18 mouse cellular contexts compared by ENCODE assay signal in genomic region chr1:171349210-171349609, GRCm38 (mm10). TPM values are rescaled to one million over a fixed set of nuclear protein-coding genes. Genes with fewer than 3 reads are reported as not detected.
DNase-seq lines count a peak whose midpoint lies in the region; ATAC-seq and TF ChIP-seq lines count a peak whose summit lies in the region.
"Had no signal": no experiment of that assay in that cellular context is flagged by ENCODE, and none has a peak within 500 bp of the region (broad histone marks: within the 10 kb centered on the region; RNA-seq: fewer than 3 reads in every experiment).

No protein-coding gene starts in this region.

- no peak overlapping the region for H3K4me3 ChIP-seq in limb, embryonic 13.5 days
- H3K4me3 ChIP-seq in limb, embryonic 10.5 days, result no peak overlapping the region
- no peak overlapping the region for H3K4me3 ChIP-seq in kidney, adult 2 months (ENCODE audit: insufficient read depth, low read depth, low read length)
- H3K4me3 ChIP-seq: embryonic facial prominence, embryonic 12.5 days; forebrain, embryonic 15.5 days; heart, embryonic 13.5 days; hindbrain, embryonic 15.5 days had no signal

- peaks cover 6% of the 10 kb centered on the region; the same call in 1 of the 2 replicates for H3K36me3 ChIP-seq in limb, embryonic 13.5 days
- peaks cover 22% of the 10 kb centered on the region for H3K36me3 ChIP-seq in limb, embryonic 10.5 days
- no peaks in the 10 kb centered on the region for H3K36me3 ChIP-seq in kidney, adult 2 months (ENCODE audit: control insufficient read depth, insufficient read depth, low read length)
- H3K36me3 ChIP-seq: embryonic facial prominence, embryonic 12.5 days; forebrain, embryonic 15.5 days; hindbrain, embryonic 15.5 days had no signal

- H3K4me2 ChIP-seq in limb, embryonic 13.5 days (replicated peaks), result no peak overlapping the region
- H3K4me2 ChIP-seq: embryonic facial prominence, embryonic 12.5 days; forebrain, embryonic 15.5 days; heart, embryonic 13.5 days; hindbrain, embryonic 15.5 days had no signal

- no peak for ATAC-seq in limb, embryonic 13.5 days (ENCODE audit: low FRiP score, low read depth)
- ATAC-seq: forebrain, embryonic 15.5 days; intestine, embryonic 16.5 days had no signal

- TF ChIP-seq CTCF in kidney, adult 2 months (conservative IDR thresholded peaks at IDR 0.05; ENCODE audit: insufficient read depth, insufficient read length, low read depth, low read length), result no peak

- 0 out of 2 replicates have a peak overlapping the region, but pooled peaks have one; percentile 3 for H3K9ac ChIP-seq in limb, embryonic 13.5 days
- H3K9ac ChIP-seq: embryonic facial prominence, embryonic 12.5 days; forebrain, embryonic 15.5 days; heart, embryonic 13.5 days; hindbrain, embryonic 15.5 days had no signal

- peaks cover 6% of the 10 kb centered on the region for H3K9me3 ChIP-seq in limb, embryonic 13.5 days
- H3K9me3 ChIP-seq in limb, embryonic 10.5 days (replicated peaks), result peaks cover 5% of the 10 kb centered on the region; the same call in 1 of the 2 replicates
- H3K9me3 ChIP-seq: hindbrain, embryonic 15.5 days had no signal

- H3K27ac ChIP-seq in limb, embryonic 13.5 days, result no peak overlapping the region
- H3K27ac ChIP-seq in limb, embryonic 10.5 days, result no peak overlapping the region
- H3K27ac ChIP-seq in kidney, adult 2 months (ENCODE audit: insufficient read depth, low read depth, low read length), result no peak overlapping the region
- H3K27ac ChIP-seq: embryonic facial prominence, embryonic 12.5 days; forebrain, embryonic 15.5 days; heart, embryonic 13.5 days; hindbrain, embryonic 15.5 days had no signal

- peaks cover 20% of the 10 kb centered on the region for H3K4me1 ChIP-seq in limb, embryonic 13.5 days
- peaks cover 16% of the 10 kb centered on the region for H3K4me1 ChIP-seq in limb, embryonic 10.5 days
- peaks cover 11% of the 10 kb centered on the region; the same call in 1 of the 2 replicates for H3K4me1 ChIP-seq in kidney, adult 2 months (ENCODE audit: control insufficient read depth, insufficient read depth, low read length)

- peak; percentile 52 for DNase-seq in adrenal gland, adult 2 months
- no peak for DNase-seq in adrenal gland, adult 8-10 months
- no peak for DNase-seq in limb, embryonic 10.5 days (ENCODE audit: low spot score)
- peak; percentile 74 for DNase-seq in NIH3T3 (ENCODE audit: low read depth)
- no peak for DNase-seq in spleen, adult 12 weeks (ENCODE audit: low spot score)
- DNase-seq in kidney, adult 2 months, result no peak
- no peak for DNase-seq in urinary bladder, postnatal 4 days (ENCODE audit: low spot score in 2 of 2)
- DNase-seq: cerebellum, adult 11-12 months; cerebellum, adult 9-10 months; heart, adult 11 months; heart, postnatal 36 days had no signal

- no peaks in the 10 kb centered on the region for H3K27me3 ChIP-seq in limb, embryonic 13.5 days
- no peaks in the 10 kb centered on the region for H3K27me3 ChIP-seq in limb, embryonic 10.5 days (ENCODE audit: low read depth, poor library complexity, severe bottlenecking)
- no peaks in the 10 kb centered on the region for H3K27me3 ChIP-seq in kidney, adult 2 months (replicated peaks; ENCODE audit: control insufficient read depth, insufficient read depth, low read length)
- H3K27me3 ChIP-seq: embryonic facial prominence, embryonic 12.5 days; forebrain, embryonic 15.5 days; heart, embryonic 13.5 days; hindbrain, embryonic 15.5 days had no signal

- TF ChIP-seq POLR2A in kidney, adult 2 months (IDR thresholded peaks at IDR 0.05; ENCODE audit: low read depth, low read length), result no peak

- WGBS in limb, embryonic 13.5 days, result 91% methylated on average over 2 of the region's 2 CpGs
- WGBS in limb, embryonic 10.5 days, result 95% methylated on average over 2 of the region's 2 CpGs
- 60% methylated on average over 2 of the region's 2 CpGs for WGBS in kidney, adult 2 months

RNA-seq across cellular contexts. Expression of gene Pfdn2, which starts 3.7 kb away (rescaled TPM):
- total RNA-seq in adrenal gland, adult 2 months (2021), result 100 to 1,000 TPM; 154 TPM
- 3.5 and 4.0 TPM in 2 replicates for polyA plus RNA-seq in adrenal gland, adult 2 months (2012; rRNA removed)
- total RNA-seq in adrenal gland, adult 8-10 months (2022), result 100 to 1,000 TPM in 2 of 4 experiments, 10 to 100 TPM in 2; 76.7 to 184 (median 115) TPM
- polyA plus RNA-seq in limb, embryonic 13.5 days (2015; fragmentation: Nextera tagmentation; extraction: Ambion mirVana), result 120 and 128 TPM in 2 replicates
- 149 TPM in 2 replicates for polyA plus RNA-seq in limb, embryonic 10.5 days (2016; fragmentation: Nextera tagmentation; extraction: Ambion mirVana)
- polyA plus RNA-seq in kidney, adult 2 months (2012; rRNA removed), result 17.1 and 37.0 TPM in 2 replicates

RNA-seq across cellular contexts. Expression of gene Nit1, which starts 3.8 kb away (rescaled TPM):
- total RNA-seq in adrenal gland, adult 2 months (2021), result 10 to 100 TPM; 82.6 to 92.9 TPM
- polyA plus RNA-seq in adrenal gland, adult 2 months (2012; rRNA removed), result 70.1 and 74.7 TPM in 2 replicates
- total RNA-seq in adrenal gland, adult 8-10 months (2022), result 100 to 1,000 TPM in 1 of 4 experiments, 10 to 100 TPM in 3; 81.4 to 103 (median 89.6) TPM
- 43.5 and 43.9 TPM in 2 replicates for polyA plus RNA-seq in limb, embryonic 13.5 days (2015; fragmentation: Nextera tagmentation; extraction: Ambion mirVana)
- polyA plus RNA-seq in limb, embryonic 10.5 days (2016; fragmentation: Nextera tagmentation; extraction: Ambion mirVana), result 32.8 and 36.3 TPM in 2 replicates
- 207 and 209 TPM in 2 replicates for polyA plus RNA-seq in kidney, adult 2 months (2012; rRNA removed)

RNA-seq across cellular contexts. Expression of gene Klhdc9, which starts 11.4 kb away (rescaled TPM):
- total RNA-seq in adrenal gland, adult 2 months (2021), result 1 to 10 TPM; 1.1 to 3.8 TPM
- polyA plus RNA-seq in adrenal gland, adult 2 months (2012; rRNA removed), result 3.3 and 4.3 TPM in 2 replicates
- 10 to 100 TPM in 1 of 4 experiments, 1 to 10 TPM in 3; 1.7 to 13.1 (median 6.2) TPM for total RNA-seq in adrenal gland, adult 8-10 months (2022)
- 2.2 and 2.3 TPM in 2 replicates for polyA plus RNA-seq in limb, embryonic 13.5 days (2015; fragmentation: Nextera tagmentation; extraction: Ambion mirVana)
- polyA plus RNA-seq in limb, embryonic 10.5 days (2016; fragmentation: Nextera tagmentation; extraction: Ambion mirVana), result 1.6 and 2.4 TPM in 2 replicates
- 6.9 and 7.1 TPM in 2 replicates for polyA plus RNA-seq in kidney, adult 2 months (2012; rRNA removed)
- total RNA-seq: gastrocnemius, postnatal 36 days; heart, postnatal 36 days had no signal

RNA-seq across cellular contexts. Expression of gene Dedd, which starts 20.3 kb away (rescaled TPM):
- total RNA-seq in adrenal gland, adult 2 months (2021), result 10 to 100 TPM; 31.7 to 33.5 TPM
- 19.9 and 20.0 TPM in 2 replicates for polyA plus RNA-seq in adrenal gland, adult 2 months (2012; rRNA removed)
- total RNA-seq in adrenal gland, adult 8-10 months (2022), result 10 to 100 TPM; 31.0 to 45.9 (median 36.7) TPM
- 61.1 and 66.2 TPM in 2 replicates for polyA plus RNA-seq in limb, embryonic 13.5 days (2015; fragmentation: Nextera tagmentation; extraction: Ambion mirVana)
- 44.3 and 50.5 TPM in 2 replicates for polyA plus RNA-seq in limb, embryonic 10.5 days (2016; fragmentation: Nextera tagmentation; extraction: Ambion mirVana)
- 46.7 and 48.6 TPM in 2 replicates for polyA plus RNA-seq in kidney, adult 2 months (2012; rRNA removed)

RNA-seq across cellular contexts. Expression of gene Nectin4, which starts 20.7 kb away (rescaled TPM):
- under 1 TPM; 0.09 to 0.14 TPM for total RNA-seq in adrenal gland, adult 2 months (2021)
- polyA plus RNA-seq in adrenal gland, adult 2 months (2012; rRNA removed), result 0.20 and 0.21 TPM in 2 replicates
- total RNA-seq in adrenal gland, adult 8-10 months (2022), result under 1 TPM; 0.10 to 0.54 (median 0.31) TPM
- polyA plus RNA-seq in limb, embryonic 13.5 days (2015; fragmentation: Nextera tagmentation; extraction: Ambion mirVana), result 11.7 and 13.7 TPM in 2 replicates
- polyA plus RNA-seq in limb, embryonic 10.5 days (2016; fragmentation: Nextera tagmentation; extraction: Ambion mirVana), result 3.4 and 4.8 TPM in 2 replicates
- 2.3 TPM in 2 replicates for polyA plus RNA-seq in kidney, adult 2 months (2012; rRNA removed)

Comparison
In these comparisons a context has a peak if more than half of its experiments do, and no peak if none do; other contexts are left out.
1. DNase-seq: peak in adrenal gland, adult 2 months (single experiment) and NIH3T3 (single experiment); none in adrenal gland, adult 8-10 months (single experiment), limb, embryonic 10.5 days (single experiment), spleen, adult 12 weeks (single experiment), kidney, adult 2 months (single experiment) and urinary bladder, postnatal 4 days (0 of 2).